Mouse (Mus musculus) right cerebral cortex, adult 2 months (tissue): Measurements from ENCODE around the gene 4930402F06Rik.

Source experiments
- DNase-seq, 2 experiments: peaks; one replicate each; pipeline ENCODE4 v3.0.0; 2021 to 2022; ENCODE audit warnings: low spot score in 2 of 2

Gene 4930402F06Rik

DNA sequence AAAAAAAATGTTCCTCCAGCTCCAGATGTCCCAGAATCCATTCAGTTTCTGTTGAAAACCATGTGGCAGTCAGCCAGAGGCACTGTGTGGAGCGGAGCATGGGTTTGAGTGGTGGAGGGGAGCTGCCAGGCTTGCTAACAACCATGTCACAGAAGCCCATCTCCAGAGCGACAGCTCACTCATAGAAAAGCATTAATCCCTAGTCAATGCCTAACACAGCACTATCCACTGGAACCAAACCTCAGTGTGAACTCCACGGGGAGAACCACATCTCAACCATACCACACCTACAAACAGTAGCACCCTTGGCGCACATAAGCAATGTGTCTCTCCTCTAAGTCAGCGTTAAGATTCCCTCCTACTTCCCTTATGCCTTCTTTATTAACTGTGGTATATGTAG, at the start of gene 4930402F06Rik:
Gene 4930402F06Rik (minus strand): TSS at position 80 of the 400 bp plus-strand sequence.
- peak; percentile 34 to 50 for DNase-seq

DNA sequence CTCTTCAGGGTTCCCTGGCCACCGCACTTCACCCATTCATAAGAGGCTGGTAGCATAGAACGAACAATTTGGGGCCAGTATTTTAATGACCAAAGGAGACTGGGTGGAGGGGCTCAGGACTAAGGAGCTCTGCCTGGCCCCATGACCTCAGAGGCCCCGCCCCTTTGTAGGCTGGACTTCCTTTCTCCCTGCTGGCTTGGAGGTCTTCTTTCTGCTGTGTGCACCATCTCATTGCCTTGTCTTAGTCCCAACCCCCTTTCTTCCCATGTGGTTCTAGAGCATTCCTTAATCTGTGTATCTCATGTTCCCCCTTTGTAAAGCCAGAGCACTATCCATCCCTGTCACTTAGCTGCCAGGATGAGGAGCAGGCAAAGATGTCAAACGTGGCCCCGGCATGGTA, 49.3 kb upstream of the 4930402F06Rik start:
- DNase-seq = no peak

DNA sequence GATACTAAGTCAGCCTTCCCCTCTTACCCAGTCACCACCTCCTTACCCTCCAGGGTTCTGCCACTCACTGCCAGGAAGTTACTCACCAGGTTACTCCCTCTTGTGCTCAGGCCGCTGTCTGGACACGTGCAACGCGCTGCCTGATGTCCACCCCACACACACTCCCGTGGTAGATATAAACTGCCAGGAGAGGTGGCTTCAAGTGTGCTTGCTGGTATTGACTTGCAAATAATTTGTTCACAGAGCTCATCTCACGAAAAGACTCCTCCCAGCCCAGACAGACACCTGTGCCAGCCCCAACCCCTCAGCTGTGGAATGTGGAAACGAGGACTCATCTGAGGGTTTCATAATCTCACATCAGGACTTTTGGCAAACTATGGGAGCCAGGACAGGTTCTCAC, 48.6 kb upstream of the 4930402F06Rik start:
- DNase-seq = no peak

DNA sequence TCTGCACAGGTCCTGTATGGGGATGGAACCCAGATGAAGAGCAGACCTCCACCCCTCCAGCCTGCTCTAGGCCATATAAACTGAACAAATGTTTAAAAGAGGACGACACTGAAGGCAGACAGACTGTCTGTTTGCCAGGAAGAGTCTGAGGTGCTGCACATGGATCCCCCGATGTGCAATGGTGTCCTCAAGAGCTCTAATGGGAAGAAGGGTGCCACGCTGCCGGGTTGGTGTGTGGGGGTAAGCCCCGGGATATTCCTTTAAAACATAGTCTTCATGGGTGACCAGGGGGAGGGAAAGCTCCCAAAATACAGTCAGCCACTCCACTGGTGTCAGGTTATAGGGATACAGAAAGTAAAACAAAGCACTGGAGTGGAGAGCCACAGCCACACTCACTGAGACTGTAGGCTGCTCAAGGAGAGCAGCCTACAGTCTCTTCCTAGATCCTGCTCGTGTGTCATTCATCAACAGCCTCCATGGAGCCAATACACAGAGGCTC, 47.8 kb upstream of the 4930402F06Rik start:
- DNase-seq = no peak

DNA sequence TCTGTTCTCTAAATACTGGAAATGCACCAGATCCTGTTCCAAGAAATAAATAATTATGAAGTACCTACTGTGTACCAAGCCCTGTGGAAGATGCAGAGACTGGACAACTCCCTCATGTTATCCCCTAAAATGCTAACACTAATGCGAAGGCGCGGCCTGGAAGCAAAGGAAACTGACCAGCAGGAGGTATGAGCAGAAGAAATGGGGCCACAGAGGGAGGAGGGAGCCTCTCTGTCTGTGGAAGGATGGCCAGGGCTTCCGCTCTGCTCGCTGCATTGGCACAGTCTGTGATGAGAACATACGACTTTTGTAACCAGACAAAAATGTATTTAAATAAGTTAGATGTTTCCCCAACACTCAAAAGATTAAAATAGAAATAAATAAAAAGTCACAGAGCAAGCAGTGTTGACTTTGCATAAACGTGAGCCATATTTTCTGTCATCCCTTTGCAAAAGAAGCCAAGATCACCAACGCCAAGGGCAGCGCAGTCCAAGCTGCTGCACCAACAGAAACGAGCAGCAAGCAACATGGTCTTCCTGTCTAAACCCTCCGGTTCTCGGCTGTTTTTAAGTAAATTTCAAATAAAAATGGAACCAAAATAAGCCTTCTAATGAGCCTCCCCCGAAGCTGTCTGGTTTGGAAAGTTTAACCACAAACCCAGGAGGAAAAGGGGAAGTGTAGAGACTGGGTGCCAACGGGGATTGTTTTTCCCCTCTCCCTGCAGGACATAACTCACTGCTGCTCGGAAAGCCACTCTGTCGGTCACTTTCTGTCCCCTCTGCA, 47.2 kb upstream of the 4930402F06Rik start:
- no peak for DNase-seq

DNA sequence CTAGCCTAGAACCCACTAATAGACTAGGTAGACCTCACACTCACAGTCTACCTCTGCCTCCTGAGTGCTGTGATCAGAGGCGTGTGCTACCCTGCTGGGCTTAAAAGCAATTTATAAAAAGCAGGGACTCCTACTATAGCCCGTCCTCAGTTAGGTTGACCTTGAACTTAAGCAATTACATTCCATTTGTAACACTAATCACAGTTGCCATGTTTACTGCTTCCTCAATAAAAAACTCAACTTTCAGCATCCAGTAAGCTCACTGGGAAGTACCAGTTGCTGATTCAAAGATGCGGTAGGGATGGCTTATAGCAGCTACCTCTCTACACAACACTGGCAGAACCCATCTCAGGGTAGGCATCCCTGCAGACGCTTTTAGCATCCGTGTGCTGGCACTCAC, 46.4 kb upstream of the 4930402F06Rik start:
- DNase-seq = no peak

DNA sequence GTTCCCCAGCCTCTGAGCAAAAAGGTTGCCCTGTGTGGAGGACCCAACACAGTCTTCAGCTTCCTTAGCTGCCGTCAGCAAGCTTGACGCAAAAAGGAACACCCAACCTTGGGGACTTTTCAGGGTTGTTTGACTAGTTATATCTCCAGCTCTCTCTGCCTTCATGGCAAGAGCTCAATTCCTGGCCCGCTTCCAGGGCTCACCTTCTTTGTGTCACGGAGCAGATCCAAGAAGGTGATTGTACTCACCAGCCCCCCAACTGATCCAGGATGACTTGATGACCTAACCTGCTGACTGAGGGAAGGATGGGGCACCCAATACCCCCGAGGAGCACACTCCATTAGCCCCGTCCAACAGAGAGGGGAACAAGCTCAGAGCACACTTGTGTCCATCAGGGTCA, 45.1 kb upstream of the 4930402F06Rik start:
- DNase-seq = no peak

DNA sequence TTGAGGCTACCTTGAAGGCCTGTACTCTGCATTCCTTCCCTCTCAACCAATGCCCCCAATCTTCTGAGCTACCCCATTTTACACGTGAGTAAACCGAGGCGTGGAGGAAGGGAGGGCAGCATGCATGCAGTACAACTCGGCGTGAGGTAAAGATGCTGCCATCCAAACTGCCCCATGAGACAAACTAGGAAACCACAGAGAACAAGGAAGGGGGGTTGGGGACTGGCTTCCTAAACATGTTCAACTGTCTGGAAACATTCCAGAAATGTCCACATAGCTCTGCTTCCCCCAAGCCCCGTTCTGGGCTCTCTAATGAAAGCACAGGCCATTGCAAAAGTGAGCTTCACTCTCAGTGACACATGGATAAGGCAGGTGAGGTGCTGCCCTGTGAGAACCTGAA, 44.4 kb upstream of the 4930402F06Rik start:
- no peak for DNase-seq

DNA sequence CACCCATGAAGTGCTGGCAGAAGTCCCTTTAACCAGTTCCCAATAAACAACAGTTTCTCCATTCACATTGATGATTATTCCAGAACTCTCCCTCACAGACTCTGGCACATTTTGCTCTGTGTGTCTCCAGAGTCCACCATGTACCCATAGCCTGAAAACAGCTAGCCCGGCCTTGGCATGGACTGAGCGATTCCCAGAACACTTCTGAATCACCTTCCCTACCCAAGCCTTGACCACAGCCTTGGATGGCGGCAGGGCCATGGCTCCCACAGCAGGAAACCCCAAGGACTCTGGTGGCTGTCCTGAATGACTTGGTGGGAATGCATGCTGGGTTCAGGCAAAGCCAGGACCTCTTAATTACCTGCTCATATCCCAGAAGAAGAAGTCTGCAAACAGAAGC, 43.5 kb upstream of the 4930402F06Rik start:
- DNase-seq = no peak

DNA sequence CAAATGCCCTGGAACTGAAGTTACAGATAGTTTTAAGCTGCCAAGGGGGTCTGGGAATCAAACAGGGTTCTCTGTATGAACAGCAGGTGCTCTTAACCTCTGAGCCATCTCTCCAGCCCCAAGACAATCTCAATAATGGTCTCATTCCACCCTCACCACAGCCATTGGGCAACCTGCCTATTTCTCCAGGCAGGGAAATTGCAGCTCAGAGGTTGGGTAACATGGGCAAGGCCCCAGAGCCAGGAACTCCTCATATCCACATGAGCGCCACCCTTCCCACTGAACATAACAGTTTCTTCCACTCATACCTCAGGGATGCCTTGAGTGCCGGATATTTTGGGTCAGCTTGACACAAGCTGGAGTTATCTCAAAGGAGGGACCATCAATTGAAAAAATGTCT, 40.8 kb upstream of the 4930402F06Rik start:
- DNase-seq = no peak

DNA sequence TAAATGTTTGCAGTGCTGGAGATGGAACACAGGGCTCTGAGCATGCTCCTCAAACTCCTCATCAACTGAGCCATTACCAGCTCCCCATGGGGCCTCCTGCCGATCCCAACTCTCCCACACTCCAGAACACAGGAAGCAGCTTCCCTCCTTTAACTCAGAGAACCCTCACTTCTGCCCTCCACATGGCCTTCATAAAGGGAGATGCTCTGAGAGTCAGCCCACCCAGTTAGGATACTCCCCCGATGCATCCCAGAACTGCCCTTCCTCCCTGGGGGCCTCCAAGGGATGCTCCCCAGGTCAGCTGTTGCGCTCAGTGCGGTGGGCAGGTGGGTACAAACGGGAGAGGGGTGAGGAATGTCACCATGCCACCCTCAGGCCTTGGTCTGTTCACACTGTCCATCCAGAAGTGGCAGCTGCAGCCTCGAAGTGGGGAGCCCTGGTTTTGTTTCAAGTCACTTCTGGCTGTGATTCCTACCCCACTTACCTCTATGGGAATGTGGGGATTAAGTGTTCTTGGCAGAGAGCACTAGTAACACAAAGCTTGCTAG, 37.7 kb upstream of the 4930402F06Rik start:
- no peak for DNase-seq

DNA sequence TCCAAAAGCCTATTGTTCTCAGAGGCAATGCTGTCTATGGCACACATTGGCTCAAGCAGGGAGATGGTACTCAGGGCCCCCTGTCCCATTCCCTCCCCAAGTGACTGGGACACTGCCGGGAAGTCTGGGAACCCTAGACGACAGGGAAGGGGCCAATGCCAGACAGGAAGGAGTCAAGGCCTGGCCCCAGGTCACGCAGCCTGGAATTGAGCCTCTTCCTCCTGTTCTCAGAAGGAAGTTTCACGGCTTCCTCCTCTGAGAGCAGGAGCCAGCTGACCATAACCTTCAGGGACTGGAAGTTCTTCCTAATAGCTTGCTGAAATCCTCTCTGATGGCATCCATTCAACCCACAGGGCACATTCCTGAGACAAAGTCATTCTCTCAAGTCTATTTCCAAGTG, 36.5 kb upstream of the 4930402F06Rik start:
- no peak for DNase-seq

DNA sequence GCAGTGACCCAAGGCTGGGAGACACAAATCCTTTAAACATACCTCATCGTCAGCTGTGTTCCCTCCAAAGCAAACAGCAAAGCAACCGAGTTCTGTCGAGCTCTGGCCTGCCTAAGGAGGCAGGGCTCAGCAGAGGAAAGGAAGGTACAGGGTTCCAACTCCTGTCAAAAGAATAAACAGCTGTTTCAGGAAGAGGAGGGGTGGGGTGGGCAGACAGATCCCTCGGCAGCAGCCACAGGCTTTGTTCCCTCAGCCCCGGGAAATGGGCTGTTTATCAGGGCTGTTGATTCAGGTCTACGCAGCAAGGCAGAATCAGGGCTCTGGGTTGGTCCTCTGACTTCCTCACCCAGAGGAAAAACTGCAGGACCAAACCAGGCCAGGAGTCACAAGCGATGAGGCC, 35.5 kb upstream of the 4930402F06Rik start:
- DNase-seq = no peak

DNA sequence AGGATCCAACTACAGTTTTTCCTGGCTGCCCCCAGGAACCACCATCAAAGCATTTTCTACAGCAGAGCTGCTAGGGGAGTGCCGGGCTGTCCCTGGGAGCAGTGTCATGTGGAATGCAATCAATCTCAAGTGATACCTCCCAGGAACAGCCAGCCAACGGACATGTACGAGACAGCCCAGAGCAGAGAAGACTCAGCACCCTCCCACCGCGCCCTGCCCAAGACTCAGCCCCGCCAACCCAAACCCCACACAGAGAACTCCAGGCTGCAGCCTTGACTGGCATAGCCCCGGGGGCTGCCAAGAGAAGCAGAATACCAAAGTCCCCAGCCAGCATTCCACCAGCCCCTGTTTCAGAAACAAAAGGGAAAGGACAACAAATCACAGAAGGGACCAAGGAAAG, 35.0 kb upstream of the 4930402F06Rik start:
- DNase-seq = no peak

DNA sequence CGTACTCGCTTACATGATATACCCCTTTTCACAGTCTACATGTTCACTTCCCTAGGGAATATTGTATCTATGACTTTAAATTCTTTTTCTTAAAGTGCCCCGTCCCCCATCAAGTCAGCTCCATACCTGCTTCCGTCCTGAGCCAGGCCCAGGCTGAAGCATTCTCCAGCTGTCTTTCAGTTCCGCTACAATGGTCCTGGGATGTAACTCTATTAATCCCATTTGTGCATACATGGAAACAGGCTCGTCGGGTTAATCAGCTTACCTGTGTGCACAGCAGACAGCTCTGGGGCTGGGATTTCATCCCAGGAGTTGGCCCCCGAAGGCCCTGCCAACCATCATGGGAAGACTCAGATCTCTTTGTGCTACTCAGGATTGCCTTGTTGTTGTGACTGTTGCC, 33.8 kb upstream of the 4930402F06Rik start:
- DNase-seq = no peak

DNA sequence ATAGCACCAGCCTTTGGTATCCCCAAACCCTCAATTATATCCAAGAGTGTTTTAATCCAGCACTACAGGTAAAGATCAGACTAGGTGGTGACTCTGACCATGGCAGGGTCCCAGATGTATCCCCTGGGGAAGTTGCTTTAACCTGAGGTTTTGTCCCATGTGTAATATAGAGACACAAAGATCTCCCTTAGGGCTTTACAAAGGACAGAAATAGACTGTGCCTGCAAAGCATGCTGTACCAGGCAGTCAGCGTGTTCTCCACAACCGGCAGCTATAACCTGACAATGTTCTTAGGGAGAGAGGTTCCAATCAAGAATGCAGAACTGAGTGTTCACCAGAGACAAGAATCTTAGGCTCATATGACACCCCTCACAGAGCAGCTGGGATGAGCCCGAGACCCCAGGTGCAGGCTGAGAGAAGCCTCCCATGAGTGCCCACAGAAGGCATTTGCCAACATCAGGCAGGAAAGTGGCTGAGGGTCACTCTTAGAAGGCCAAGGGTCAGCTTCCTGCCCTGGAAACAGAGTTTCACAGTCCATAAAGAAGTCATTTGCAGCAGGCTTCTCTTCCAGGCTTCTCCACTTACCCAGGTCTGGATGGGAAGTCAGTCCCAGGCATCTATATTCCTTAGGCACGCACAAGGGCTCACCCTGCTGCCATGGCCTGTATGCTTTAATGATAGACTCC, 31.8 kb upstream of the 4930402F06Rik start:
- DNase-seq = no peak

DNA sequence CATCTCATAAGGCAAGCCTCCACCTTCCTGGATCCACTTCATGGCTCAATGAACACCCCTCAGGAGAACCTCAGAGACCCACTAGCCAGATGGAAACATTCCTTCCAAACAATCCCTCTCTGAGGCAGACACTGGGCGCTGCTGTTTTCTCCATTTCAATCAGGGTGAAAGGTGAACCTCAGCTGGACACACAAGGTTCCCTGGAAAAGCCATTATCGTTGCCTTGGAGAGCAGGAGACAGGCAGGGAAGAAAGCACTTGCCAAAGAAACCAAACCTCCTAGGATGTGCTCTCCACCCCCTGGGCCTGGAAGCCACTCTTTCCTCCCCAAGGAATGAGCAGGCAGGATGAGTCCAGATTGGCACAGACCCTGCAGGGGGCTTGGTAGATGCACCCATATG, 30.6 kb upstream of the 4930402F06Rik start:
- no peak for DNase-seq

DNA sequence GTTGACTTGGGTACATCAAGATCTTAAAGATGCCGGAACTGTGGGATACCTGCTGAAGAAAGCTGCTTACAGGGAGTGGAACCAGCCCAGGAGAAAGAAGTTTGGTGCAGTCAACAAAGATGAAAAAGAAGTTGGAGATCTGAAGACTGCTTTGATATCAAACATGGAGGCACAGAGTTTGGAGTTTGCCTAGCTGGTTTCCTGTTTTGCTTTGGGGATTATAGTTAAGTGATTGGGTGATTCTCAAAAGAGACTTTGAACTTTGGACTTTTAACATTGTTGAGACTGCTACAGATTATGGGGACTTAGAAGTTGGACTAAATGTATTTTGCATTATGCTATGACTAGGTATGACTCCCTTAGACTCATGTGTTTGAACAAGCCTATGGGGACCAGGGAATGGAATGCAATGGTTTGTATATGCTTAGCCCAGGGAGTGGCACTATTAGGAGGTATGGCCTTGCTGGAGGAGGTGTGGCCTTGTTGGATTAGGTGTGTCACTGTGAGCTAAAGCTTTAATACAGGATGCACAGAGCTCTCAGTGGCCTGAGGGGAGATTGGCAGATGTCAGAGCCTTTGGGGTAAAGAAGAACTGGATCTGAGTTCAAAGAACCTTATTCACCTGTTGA, 26.9 kb upstream of the 4930402F06Rik start:
- DNase-seq = no peak

DNA sequence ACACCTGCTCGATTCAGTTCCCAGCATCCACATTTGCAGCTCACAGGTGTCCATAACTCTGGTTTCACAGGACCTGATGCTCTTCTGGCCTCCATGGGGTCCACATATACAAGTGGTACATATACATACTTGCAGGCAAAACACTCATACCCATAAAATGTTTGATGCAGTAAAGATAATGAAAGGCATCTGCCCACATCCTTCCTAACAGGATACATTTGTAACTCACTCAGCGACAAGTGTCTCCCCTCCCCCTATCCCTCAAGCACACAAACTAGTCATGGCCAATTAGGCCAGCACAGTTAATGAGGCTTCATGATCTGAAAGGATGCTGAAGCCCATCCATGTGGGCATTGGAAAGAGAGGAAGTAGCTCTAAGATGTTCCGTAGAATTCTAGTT, 25.4 kb upstream of the 4930402F06Rik start:
- no peak for DNase-seq

DNA sequence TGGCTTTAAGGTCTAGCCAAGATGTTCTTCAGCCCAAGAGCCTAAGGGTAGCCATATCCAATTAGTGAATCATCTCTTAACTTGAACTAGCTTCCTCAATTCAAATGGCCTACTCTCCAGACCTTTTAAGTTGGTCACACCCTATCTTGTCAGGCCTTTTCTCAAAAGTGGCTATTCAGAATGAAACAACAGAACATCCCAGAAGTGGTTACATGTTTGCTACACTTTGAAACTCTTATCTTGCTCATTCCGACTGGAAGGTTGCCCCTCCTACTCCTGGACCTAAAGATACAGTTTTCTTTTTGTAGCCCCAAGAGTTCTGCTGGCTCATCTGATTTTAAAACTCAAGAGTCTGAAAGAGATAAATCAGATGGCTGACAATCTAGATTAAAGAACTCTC, 23.7 kb upstream of the 4930402F06Rik start:
- no peak for DNase-seq

DNA sequence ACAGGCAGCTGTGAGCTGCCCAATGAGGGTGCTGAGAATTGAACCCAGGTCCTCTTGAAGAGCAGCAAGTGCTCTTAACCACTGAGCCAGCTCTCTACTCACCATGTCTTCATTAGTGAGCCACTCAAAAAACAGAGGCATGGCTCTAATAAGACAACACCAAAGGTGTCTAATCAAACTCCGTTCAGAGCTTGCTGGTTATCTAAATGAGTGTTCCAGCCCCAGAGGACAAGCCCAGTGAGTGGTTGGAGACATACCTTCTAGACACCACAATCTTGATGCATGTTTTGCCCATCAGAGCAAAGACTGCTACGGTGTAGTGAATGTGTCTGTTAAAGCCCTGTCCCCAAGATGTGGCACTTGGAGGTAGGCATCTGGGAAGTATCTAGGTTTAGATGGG, 22.7 kb upstream of the 4930402F06Rik start:
- DNase-seq = no peak

DNA sequence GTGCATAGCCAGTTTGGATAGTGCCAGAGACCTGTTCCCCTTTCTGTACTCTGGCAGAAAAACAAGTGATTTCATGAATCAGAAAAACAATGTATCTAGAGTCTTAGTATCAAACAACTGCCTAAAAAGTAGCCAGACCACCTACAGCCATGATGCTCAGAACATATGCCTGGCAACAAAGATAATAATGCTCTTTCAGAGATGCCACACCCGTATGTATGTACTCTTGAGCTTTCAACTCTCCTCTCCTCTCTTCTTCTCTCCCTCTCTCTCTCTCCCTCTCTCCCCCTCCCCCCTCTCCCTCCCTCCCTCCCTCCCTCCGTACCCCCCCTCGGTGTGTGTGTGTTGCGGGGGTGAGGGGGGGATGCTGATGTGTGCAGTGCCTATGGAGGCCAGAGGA, 22.3 kb upstream of the 4930402F06Rik start:
- no peak for DNase-seq

DNA sequence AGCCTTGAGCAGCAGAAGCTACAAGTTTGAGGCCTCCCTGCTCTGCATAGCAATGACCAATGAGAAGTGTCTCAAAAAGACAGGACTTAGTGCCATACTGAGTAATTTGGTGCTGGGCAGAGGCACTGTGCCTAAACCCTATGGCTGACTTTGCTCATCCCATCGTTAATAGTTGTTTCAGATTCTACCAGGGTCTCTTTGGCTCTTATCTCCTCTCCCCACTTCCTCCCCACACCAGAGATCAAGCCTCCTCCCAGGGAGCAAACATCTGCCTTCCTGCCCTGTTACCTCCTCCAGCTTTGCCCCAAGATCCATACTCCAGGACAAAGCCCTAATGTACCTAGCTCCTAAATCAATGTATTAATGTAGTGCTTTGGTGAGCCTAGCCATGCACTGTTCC, 20.3 kb upstream of the 4930402F06Rik start:
- DNase-seq = no peak
